Mouse (Mus musculus): ENCODE measurements around the gene Dnmt1.

- no peak for TF ChIP-seq HCFC1 (IDR thresholded peaks at IDR 0.05; ENCODE audit: borderline replicate concordance, insufficient read depth, low read length)
- TF ChIP-seq ZC3H11A (IDR thresholded peaks at IDR 0.05; ENCODE audit: borderline replicate concordance, low read depth, low read length): no peak
- no peak for TF ChIP-seq ZNF384 (IDR thresholded peaks at IDR 0.05; ENCODE audit: low read depth, low read length)
These were observed 13.5 kb upstream of the Dnmt1 start for GRCm38 (mm10) chr9:20973001-20973681.
